Comparison of ENCODE assay signal across 9 mouse cellular contexts in genomic region chr8:64318524-64319219, GRCm38 (mm10).
A peak's percentile ranks its signal among the peaks of the same experiment; 100 is the strongest.
DNase-seq lines count a peak whose midpoint lies in the region; ATAC-seq lines count a peak whose summit lies in the region.
"Had no signal": no experiment of that assay in that cellular context is flagged by ENCODE, and none has a peak within 500 bp of the region (broad histone marks: within the 10 kb centered on the region; RNA-seq: fewer than 3 reads in every experiment).

No protein-coding gene starts in this region.

- no peak overlapping the region for H3K4me3 ChIP-seq in kidney, embryonic 14.5 days (ENCODE audit: low read length)
- no peak overlapping the region for H3K4me3 ChIP-seq in midbrain, embryonic 15.5 days
- H3K4me3 ChIP-seq: midbrain, embryonic 13.5 days had no signal

- no peak overlapping the region for H3K4me2 ChIP-seq in kidney, embryonic 14.5 days (replicated peaks; ENCODE audit: low read depth, low read length)
- no peak overlapping the region for H3K4me2 ChIP-seq in midbrain, embryonic 15.5 days
- H3K4me2 ChIP-seq: midbrain, embryonic 13.5 days had no signal

- no peaks in the 10 kb centered on the region for H3K27me3 ChIP-seq in kidney, embryonic 14.5 days (ENCODE audit: control insufficient read depth, insufficient read depth, low read length)
- H3K27me3 ChIP-seq in midbrain, embryonic 15.5 days (replicated peaks): no peaks in the 10 kb centered on the region
- H3K27me3 ChIP-seq: midbrain, embryonic 13.5 days had no signal

- WGBS in kidney, embryonic 14.5 days: 48% methylated on average over 10 of the region's 10 CpGs
- 54% methylated on average over 10 of the region's 10 CpGs for WGBS in midbrain, embryonic 15.5 days

- no peak for DNase-seq in cerebellum, adult 8-10 months
- DNase-seq in kidney, adult 8-10 months: peak; percentile 6 to 11
- peak; percentile 43 to 50 for DNase-seq in kidney, postnatal 36 days
- DNase-seq in retina, postnatal 1 day: peak; percentile 83
- no peak for DNase-seq in thymus, postnatal 10 days (ENCODE audit: low spot score in 2 of 2)

- H3K4me1 ChIP-seq in kidney, embryonic 14.5 days (ENCODE audit: control insufficient read depth, insufficient read depth, low read length): no peaks in the 10 kb centered on the region
- no peaks in the 10 kb centered on the region for H3K4me1 ChIP-seq in midbrain, embryonic 15.5 days

- ATAC-seq in cerebellum, adult (ENCODE audit: insufficient number of reproducible peaks, low FRiP score, low TSS enrichment): peak; percentile 56
- ATAC-seq in kidney, embryonic 14.5 days (ENCODE audit: low FRiP score, low TSS enrichment): no peak
- ATAC-seq in midbrain, embryonic 15.5 days (replicated peaks): no peak
- ATAC-seq: midbrain, embryonic 13.5 days had no signal

- no peak overlapping the region for H3K27ac ChIP-seq in kidney, embryonic 14.5 days (ENCODE audit: low read depth, low read length)
- no peak overlapping the region for H3K27ac ChIP-seq in midbrain, embryonic 15.5 days
- H3K27ac ChIP-seq: midbrain, embryonic 13.5 days had no signal

- H3K9me3 ChIP-seq in kidney, embryonic 14.5 days (ENCODE audit: control insufficient read depth, low read length): no peaks in the 10 kb centered on the region
- no peaks in the 10 kb centered on the region for H3K9me3 ChIP-seq in midbrain, embryonic 15.5 days
- H3K9me3 ChIP-seq: midbrain, embryonic 13.5 days had no signal

- no peak overlapping the region for H3K9ac ChIP-seq in kidney, embryonic 14.5 days (ENCODE audit: low read depth, low read length)
- no peak overlapping the region for H3K9ac ChIP-seq in midbrain, embryonic 15.5 days
- H3K9ac ChIP-seq: midbrain, embryonic 13.5 days had no signal

- no peaks in the 10 kb centered on the region for H3K36me3 ChIP-seq in kidney, embryonic 14.5 days (ENCODE audit: control insufficient read depth, insufficient read depth, low read length)
- no peaks in the 10 kb centered on the region for H3K36me3 ChIP-seq in midbrain, embryonic 15.5 days (replicated peaks)
- H3K36me3 ChIP-seq: midbrain, embryonic 13.5 days had no signal

Comparison
In these comparisons a context has a peak if more than half of its experiments do, and no peak if none do; other contexts are left out.
1. DNase-seq: peak in kidney, adult 8-10 months (2 of 2), kidney, postnatal 36 days (2 of 2) and retina, postnatal 1 day (single experiment); none in cerebellum, adult 8-10 months (single experiment) and thymus, postnatal 10 days (0 of 2).